Mouse (Mus musculus): ENCODE measurements around the gene Slc13a4. TPM values are rescaled to one million over a fixed set of nuclear protein-coding genes. Genes with fewer than 3 reads are reported as not detected.

Gene Slc13a4
- 0.06 and 0.07 TPM in 2 replicates for polyA plus RNA-seq (2015; fragmentation: Nextera tagmentation; extraction: Ambion mirVana)

GRCm38 (mm10) chr6:35308037-35308436 lies at the start of gene Slc13a4:
Slc13a4 (minus strand) TSS chr6:35308131.
- no peak for ATAC-seq (ENCODE audit: insufficient read depth)
- Histone ChIP-seq H3K4me1 (replicated peaks) (no peaks in the 10 kb centered on the region), H3K4me2 (no peak within 1 kb of the TSS), H3K9me3 (replicated peaks) (no peaks in the 10 kb centered on the region), H3K4me3 (replicated peaks) (no peak within 1 kb of the TSS), H3K36me3 (replicated peaks) (no peaks in the 10 kb centered on the region), H3K27ac (replicated peaks) (no peak within 1 kb of the TSS), H3K27me3 (no peaks in the 10 kb centered on the region), H3K9ac (no peak within 1 kb of the TSS)
- WGBS (ENCODE audit: insufficient replicate concordance), result 30% methylated on average over 7 of the region's 7 CpGs

GRCm38 (mm10) chr6:35355320-35355719 lies 47.4 kb upstream of the Slc13a4 start:
- no peak for ATAC-seq (ENCODE audit: insufficient read depth)
- Histone ChIP-seq H3K9me3 (replicated peaks) (no peaks in the 10 kb centered on the region), H3K27me3 (no peaks in the 10 kb centered on the region; the same call in 1 of the 2 replicates), H3K4me3 (replicated peaks) (no peak overlapping the region), H3K9ac (no peak overlapping the region), H3K4me2 (no peak overlapping the region), H3K4me1 (replicated peaks) (peaks cover 16% of the 10 kb centered on the region), H3K27ac (replicated peaks) (no peak overlapping the region), H3K36me3 (replicated peaks) (no peaks in the 10 kb centered on the region)
- 72% methylated on average over 3 of the region's 3 CpGs for WGBS (ENCODE audit: insufficient replicate concordance)

GRCm38 (mm10) chr6:35354622-35354998 lies 46.7 kb upstream of the Slc13a4 start:
- Histone ChIP-seq H3K9ac (no peak overlapping the region), H3K36me3 (replicated peaks) (no peaks in the 10 kb centered on the region), H3K27me3 (no peaks in the 10 kb centered on the region; the same call in 1 of the 2 replicates), H3K4me3 (replicated peaks) (no peak overlapping the region), H3K9me3 (replicated peaks) (no peaks in the 10 kb centered on the region), H3K27ac (replicated peaks) (no peak overlapping the region), H3K4me2 (no peak overlapping the region), H3K4me1 (replicated peaks) (peaks cover 16% of the 10 kb centered on the region)
- no peak for ATAC-seq (ENCODE audit: insufficient read depth)
- 47% methylated on average over 6 of the region's 6 CpGs for WGBS (ENCODE audit: insufficient replicate concordance)

GRCm38 (mm10) chr6:35353846-35354621 lies 46.1 kb upstream of the Slc13a4 start:
- peak overlapping the region; percentile 27 for H3K4me2 ChIP-seq
- ATAC-seq (ENCODE audit: insufficient read depth), result no peak
- H3K9ac ChIP-seq, result no peak overlapping the region
- WGBS (ENCODE audit: insufficient replicate concordance), result 33% methylated on average over 18 of the region's 18 CpGs
- H3K4me1 ChIP-seq (replicated peaks), result peaks cover 16% of the 10 kb centered on the region
- H3K27ac ChIP-seq (replicated peaks), result no peak overlapping the region
- no peaks in the 10 kb centered on the region for H3K36me3 ChIP-seq (replicated peaks)
- H3K9me3 ChIP-seq (replicated peaks), result no peaks in the 10 kb centered on the region
- H3K4me3 ChIP-seq (replicated peaks), result no peak overlapping the region
- H3K27me3 ChIP-seq, result no peaks in the 10 kb centered on the region; the same call in 1 of the 2 replicates

- Histone ChIP-seq H3K4me1 (replicated peaks) (peaks cover 16% of the 10 kb centered on the region), H3K27ac (replicated peaks) (no peak overlapping the region), H3K27me3 (no peaks in the 10 kb centered on the region; the same call in 1 of the 2 replicates), H3K9ac (no peak overlapping the region), H3K4me2 (peak overlapping the region; percentile 27), H3K9me3 (replicated peaks) (no peaks in the 10 kb centered on the region), H3K36me3 (replicated peaks) (no peaks in the 10 kb centered on the region), H3K4me3 (replicated peaks) (no peak overlapping the region)
- WGBS (ENCODE audit: insufficient replicate concordance), result 41% methylated on average over 5 of the region's 5 CpGs
- ATAC-seq (ENCODE audit: insufficient read depth), result no peak
These were observed 45.5 kb upstream of the Slc13a4 start for GRCm38 (mm10) chr6:35353416-35353815.

- no peak overlapping the region for H3K9ac ChIP-seq
- WGBS (ENCODE audit: insufficient replicate concordance), result 42% methylated on average over 8 of the region's 8 CpGs
- no peaks in the 10 kb centered on the region; the same call in 1 of the 2 replicates for H3K27me3 ChIP-seq
- H3K4me1 ChIP-seq (replicated peaks), result peaks cover 16% of the 10 kb centered on the region
- H3K9me3 ChIP-seq (replicated peaks), result no peaks in the 10 kb centered on the region
- no peak overlapping the region for H3K4me3 ChIP-seq (replicated peaks)
- no peak for ATAC-seq (ENCODE audit: insufficient read depth)
- no peak overlapping the region for H3K27ac ChIP-seq (replicated peaks)
- H3K36me3 ChIP-seq (replicated peaks), result no peaks in the 10 kb centered on the region
- H3K4me2 ChIP-seq, result no peak overlapping the region
These were observed 44.9 kb upstream of the Slc13a4 start for GRCm38 (mm10) chr6:35352867-35353266.

GRCm38 (mm10) chr6:35351826-35352225 lies 43.9 kb upstream of the Slc13a4 start:
- Histone ChIP-seq H3K4me3 (replicated peaks) (no peak overlapping the region), H3K9me3 (replicated peaks) (no peaks in the 10 kb centered on the region), H3K4me2 (no peak overlapping the region), H3K36me3 (replicated peaks) (no peaks in the 10 kb centered on the region), H3K9ac (no peak overlapping the region), H3K4me1 (replicated peaks) (peaks cover 16% of the 10 kb centered on the region), H3K27ac (replicated peaks) (no peak overlapping the region), H3K27me3 (no peaks in the 10 kb centered on the region; the same call in 1 of the 2 replicates)
- WGBS (ENCODE audit: insufficient replicate concordance), result 59% methylated on average over 3 of the region's 3 CpGs
- no peak for ATAC-seq (ENCODE audit: insufficient read depth)

GRCm38 (mm10) chr6:35349784-35350183 lies 41.9 kb upstream of the Slc13a4 start:
- H3K27me3 ChIP-seq, result no peaks in the 10 kb centered on the region
- H3K4me2 ChIP-seq, result no peak overlapping the region
- H3K4me1 ChIP-seq (replicated peaks), result peaks cover 16% of the 10 kb centered on the region
- H3K27ac ChIP-seq (replicated peaks), result no peak overlapping the region
- H3K4me3 ChIP-seq (replicated peaks), result no peak overlapping the region
- H3K36me3 ChIP-seq (replicated peaks), result no peaks in the 10 kb centered on the region
- H3K9me3 ChIP-seq (replicated peaks), result no peaks in the 10 kb centered on the region
- ATAC-seq (ENCODE audit: insufficient read depth), result no peak
- H3K9ac ChIP-seq, result no peak overlapping the region
- 61% methylated on average over 7 of the region's 7 CpGs for WGBS (ENCODE audit: insufficient replicate concordance)

GRCm38 (mm10) chr6:35338640-35339039 lies 30.7 kb upstream of the Slc13a4 start:
- no peak overlapping the region for H3K9ac ChIP-seq
- ATAC-seq (ENCODE audit: insufficient read depth), result no peak
- H3K27me3 ChIP-seq, result no peaks in the 10 kb centered on the region
- no peak overlapping the region for H3K4me2 ChIP-seq
- 23% methylated on average over 3 of the region's 3 CpGs for WGBS (ENCODE audit: insufficient replicate concordance)
- no peak overlapping the region for H3K27ac ChIP-seq (replicated peaks)
- no peaks in the 10 kb centered on the region for H3K9me3 ChIP-seq (replicated peaks)
- H3K4me3 ChIP-seq (replicated peaks), result no peak overlapping the region
- peaks cover 1% of the 10 kb centered on the region; the same call in 1 of the 2 replicates for H3K4me1 ChIP-seq (replicated peaks)
- no peaks in the 10 kb centered on the region for H3K36me3 ChIP-seq (replicated peaks)

GRCm38 (mm10) chr6:35337836-35338235 lies 29.9 kb upstream of the Slc13a4 start:
- no peaks in the 10 kb centered on the region for H3K9me3 ChIP-seq (replicated peaks)
- no peak overlapping the region for H3K27ac ChIP-seq (replicated peaks)
- H3K4me1 ChIP-seq (replicated peaks), result peaks cover 2% of the 10 kb centered on the region; the same call in 1 of the 2 replicates
- no peak overlapping the region for H3K4me3 ChIP-seq (replicated peaks)
- no peaks in the 10 kb centered on the region for H3K27me3 ChIP-seq
- H3K4me2 ChIP-seq, result no peak overlapping the region
- H3K36me3 ChIP-seq (replicated peaks), result no peaks in the 10 kb centered on the region
- H3K9ac ChIP-seq, result no peak overlapping the region
- 57% methylated on average over 8 of the region's 8 CpGs for WGBS (ENCODE audit: insufficient replicate concordance)
- no peak for ATAC-seq (ENCODE audit: insufficient read depth)

- WGBS (ENCODE audit: insufficient replicate concordance), result 35% methylated on average over 5 of the region's 5 CpGs
- Histone ChIP-seq H3K4me2 (no peak overlapping the region), H3K27me3 (no peaks in the 10 kb centered on the region), H3K9me3 (replicated peaks) (no peaks in the 10 kb centered on the region), H3K27ac (replicated peaks) (no peak overlapping the region), H3K36me3 (replicated peaks) (no peaks in the 10 kb centered on the region), H3K4me1 (replicated peaks) (peaks cover 2% of the 10 kb centered on the region; the same call in 1 of the 2 replicates), H3K9ac (no peak overlapping the region), H3K4me3 (replicated peaks) (no peak overlapping the region)
- peak; percentile 44; the same call in 1 of the 2 replicates for ATAC-seq (ENCODE audit: insufficient read depth)
These were observed 27.5 kb upstream of the Slc13a4 start for GRCm38 (mm10) chr6:35335452-35335851.
